Mouse (Mus musculus): ENCODE data around the gene Rnls. TPM values are rescaled to one million over a fixed set of nuclear protein-coding genes. Genes with fewer than 3 reads are reported as not detected.

Rnls gene
- polyA plus RNA-seq, 1 experiment from 2014 or later: 7.7 TPM

- no peak overlapping the region for H3K4me2 ChIP-seq (ENCODE audit: low read depth, low read length)
- no peaks in the 10 kb centered on the region for H3K27me3 ChIP-seq (replicated peaks; ENCODE audit: control insufficient read depth, insufficient read depth, low read length)
- no peak overlapping the region for H3K9ac ChIP-seq (ENCODE audit: low read depth, low read length)
- ATAC-seq: no peak
- H3K4me1 ChIP-seq (ENCODE audit: control insufficient read depth, insufficient read depth, low read length): peaks cover 7% of the 10 kb centered on the region
- H3K9me3 ChIP-seq (ENCODE audit: control insufficient read depth, low read length): no peaks in the 10 kb centered on the region
- no peak overlapping the region for H3K27ac ChIP-seq (ENCODE audit: low read length)
- no peak overlapping the region for H3K4me3 ChIP-seq (ENCODE audit: low read length)
- no peaks in the 10 kb centered on the region for H3K36me3 ChIP-seq (ENCODE audit: control insufficient read depth, insufficient read depth, low read length)
- 95% methylated on average over 5 of the region's 5 CpGs for WGBS
Observed at GRCm38 (mm10) chr19:33096581-33096980, 295.5 kb downstream of the Rnls start.

GRCm38 (mm10) chr19:33092575-33092974, 299.5 kb downstream of the Rnls start:
- Histone ChIP-seq H3K9ac (ENCODE audit: low read depth, low read length) (no peak overlapping the region), H3K4me3 (ENCODE audit: low read length) (no peak overlapping the region), H3K36me3 (ENCODE audit: control insufficient read depth, insufficient read depth, low read length) (no peaks in the 10 kb centered on the region), H3K4me2 (ENCODE audit: low read depth, low read length) (no peak overlapping the region), H3K27me3 (replicated peaks; ENCODE audit: control insufficient read depth, insufficient read depth, low read length) (no peaks in the 10 kb centered on the region), H3K9me3 (ENCODE audit: control insufficient read depth, low read length) (no peaks in the 10 kb centered on the region), H3K27ac (ENCODE audit: low read length) (no peak overlapping the region), H3K4me1 (ENCODE audit: control insufficient read depth, insufficient read depth, low read length) (no peaks in the 10 kb centered on the region)
- no peak for ATAC-seq

GRCm38 (mm10) chr19:33091324-33091723, 300.8 kb downstream of the Rnls start:
- no peak overlapping the region for H3K9ac ChIP-seq (ENCODE audit: low read depth, low read length)
- no peaks in the 10 kb centered on the region for H3K9me3 ChIP-seq (ENCODE audit: control insufficient read depth, low read length)
- 42% methylated on average over 3 of the region's 3 CpGs for WGBS
- no peak overlapping the region for H3K27ac ChIP-seq (ENCODE audit: low read length)
- no peaks in the 10 kb centered on the region for H3K27me3 ChIP-seq (replicated peaks; ENCODE audit: control insufficient read depth, insufficient read depth, low read length)
- no peak for ATAC-seq
- H3K4me3 ChIP-seq (ENCODE audit: low read length): no peak overlapping the region
- H3K4me1 ChIP-seq (ENCODE audit: control insufficient read depth, insufficient read depth, low read length): no peaks in the 10 kb centered on the region
- H3K36me3 ChIP-seq (ENCODE audit: control insufficient read depth, insufficient read depth, low read length): no peaks in the 10 kb centered on the region
- H3K4me2 ChIP-seq (ENCODE audit: low read depth, low read length): no peak overlapping the region

- 67% methylated on average over 2 of the region's 2 CpGs for WGBS
- ATAC-seq: no peak
- Histone ChIP-seq H3K27me3 (replicated peaks; ENCODE audit: control insufficient read depth, insufficient read depth, low read length) (no peaks in the 10 kb centered on the region), H3K4me2 (ENCODE audit: low read depth, low read length) (no peak overlapping the region), H3K27ac (ENCODE audit: low read length) (no peak overlapping the region), H3K9me3 (ENCODE audit: control insufficient read depth, low read length) (no peaks in the 10 kb centered on the region), H3K4me3 (ENCODE audit: low read length) (no peak overlapping the region), H3K36me3 (ENCODE audit: control insufficient read depth, insufficient read depth, low read length) (no peaks in the 10 kb centered on the region), H3K4me1 (ENCODE audit: control insufficient read depth, insufficient read depth, low read length) (no peaks in the 10 kb centered on the region), H3K9ac (ENCODE audit: low read depth, low read length) (no peak overlapping the region)
Observed at GRCm38 (mm10) chr19:33088868-33089267, 303.2 kb downstream of the Rnls start.

- no peak overlapping the region for H3K4me3 ChIP-seq (ENCODE audit: low read length)
- no peaks in the 10 kb centered on the region for H3K9me3 ChIP-seq (ENCODE audit: control insufficient read depth, low read length)
- no peaks in the 10 kb centered on the region for H3K27me3 ChIP-seq (replicated peaks; ENCODE audit: control insufficient read depth, insufficient read depth, low read length)
- H3K4me1 ChIP-seq (ENCODE audit: control insufficient read depth, insufficient read depth, low read length): no peaks in the 10 kb centered on the region
- H3K4me2 ChIP-seq (ENCODE audit: low read depth, low read length): no peak overlapping the region
- H3K9ac ChIP-seq (ENCODE audit: low read depth, low read length): no peak overlapping the region
- H3K27ac ChIP-seq (ENCODE audit: low read length): no peak overlapping the region
- 78% methylated on average over 4 of the region's 4 CpGs for WGBS
- no peaks in the 10 kb centered on the region for H3K36me3 ChIP-seq (ENCODE audit: control insufficient read depth, insufficient read depth, low read length)
- no peak for ATAC-seq
Observed at GRCm38 (mm10) chr19:33087961-33088360, 304.1 kb downstream of the Rnls start.

Small RNAs within 50 kb of the gene (microRNA-seq; reads per million reads assigned to microRNA genes)
- 1.1 reads per million for gene Mir3970

Other genes starting within 250 kb of the Rnls start
- not detected in 2 replicates for gene Lipo4, start 125.5 kb upstream of the Rnls start, polyA plus RNA-seq (2015; fragmentation: Nextera tagmentation; extraction: Ambion mirVana)
- gene Gm8978, start 233.0 kb upstream of the Rnls start, polyA plus RNA-seq (2015; fragmentation: Nextera tagmentation; extraction: Ambion mirVana): 0.06 TPM in 1 of 2 replicates, not detected in the other